Mouse (Mus musculus): ENCODE results near the gene Idua. TPM values are rescaled to one million over a fixed set of nuclear protein-coding genes. Genes with fewer than 3 reads are reported as not detected.

Idua gene
- polyA plus RNA-seq, 1 experiment from 2014 or later: 15.5 TPM

DNA sequence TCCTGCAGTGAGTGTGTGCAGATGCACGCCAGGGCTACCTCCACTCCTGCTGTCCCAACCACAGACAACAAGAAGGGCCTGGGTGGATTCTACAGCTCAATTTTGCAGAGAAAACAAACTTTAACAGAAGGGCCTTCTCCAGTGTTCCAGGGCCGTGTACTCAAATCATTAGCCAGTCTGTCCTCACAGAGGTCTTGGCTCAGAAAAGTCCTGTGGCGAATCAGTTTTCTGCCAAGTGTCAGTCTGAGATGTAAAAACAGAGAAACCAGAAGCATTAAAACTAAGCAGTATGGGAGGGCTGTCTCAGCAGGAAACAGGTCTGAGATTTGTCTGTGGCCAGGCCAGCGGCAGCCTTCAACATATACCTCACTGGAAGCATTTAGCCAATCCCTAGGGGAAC, 57.9 kb downstream of the Idua start:
- Histone ChIP-seq H3K27ac (ENCODE audit: low read length) (no peak overlapping the region), H3K4me2 (ENCODE audit: low read depth, low read length) (no peak overlapping the region), H3K9ac (ENCODE audit: low read length) (no peak overlapping the region), H3K36me3 (ENCODE audit: control insufficient read depth, insufficient read depth) (no peaks in the 10 kb centered on the region), H3K4me1 (ENCODE audit: control insufficient read depth, insufficient read depth, low read length) (no peaks in the 10 kb centered on the region), H3K27me3 (ENCODE audit: control insufficient read depth, insufficient read depth, low read length) (no peaks in the 10 kb centered on the region), H3K9me3 (replicated peaks; ENCODE audit: control insufficient read depth, low read length) (no peaks in the 10 kb centered on the region), H3K4me3 (ENCODE audit: low read length) (no peak overlapping the region)
- WGBS: 46% methylated on average over 4 of the region's 4 CpGs
- ATAC-seq (replicated peaks; ENCODE audit: extremely low read depth, insufficient read depth, low FRiP score): no peak

DNA sequence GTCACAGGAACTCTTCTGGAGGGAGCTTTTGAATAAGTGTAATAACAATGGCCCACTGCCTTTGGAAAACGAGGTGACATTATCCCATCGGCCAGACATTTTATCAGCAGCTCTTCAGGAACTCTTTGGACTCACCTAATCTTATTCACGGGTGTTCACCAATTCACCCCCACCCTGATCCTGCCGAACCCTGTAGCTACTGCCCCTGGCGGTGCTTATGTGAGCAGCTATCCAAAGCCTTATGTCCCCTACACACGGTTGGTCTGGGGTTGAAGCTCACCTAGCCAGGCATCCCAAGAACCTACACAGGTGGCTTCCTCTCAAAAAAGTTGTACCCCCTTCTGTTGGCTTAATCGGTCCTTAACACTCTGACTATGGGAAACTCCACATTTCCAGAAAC, 59.6 kb downstream of the Idua start:
- no peaks in the 10 kb centered on the region for H3K36me3 ChIP-seq (ENCODE audit: control insufficient read depth, insufficient read depth)
- H3K9ac ChIP-seq (ENCODE audit: low read length): no peak overlapping the region
- H3K4me3 ChIP-seq (ENCODE audit: low read length): no peak overlapping the region
- no peak overlapping the region for H3K4me2 ChIP-seq (ENCODE audit: low read depth, low read length)
- no peaks in the 10 kb centered on the region for H3K9me3 ChIP-seq (replicated peaks; ENCODE audit: control insufficient read depth, low read length)
- H3K4me1 ChIP-seq (ENCODE audit: control insufficient read depth, insufficient read depth, low read length): no peaks in the 10 kb centered on the region
- WGBS: 44% methylated on average over 7 of the region's 7 CpGs
- ATAC-seq (replicated peaks; ENCODE audit: extremely low read depth, insufficient read depth, low FRiP score): no peak
- H3K27me3 ChIP-seq (ENCODE audit: control insufficient read depth, insufficient read depth, low read length): no peaks in the 10 kb centered on the region
- no peak overlapping the region for H3K27ac ChIP-seq (ENCODE audit: low read length)

DNA sequence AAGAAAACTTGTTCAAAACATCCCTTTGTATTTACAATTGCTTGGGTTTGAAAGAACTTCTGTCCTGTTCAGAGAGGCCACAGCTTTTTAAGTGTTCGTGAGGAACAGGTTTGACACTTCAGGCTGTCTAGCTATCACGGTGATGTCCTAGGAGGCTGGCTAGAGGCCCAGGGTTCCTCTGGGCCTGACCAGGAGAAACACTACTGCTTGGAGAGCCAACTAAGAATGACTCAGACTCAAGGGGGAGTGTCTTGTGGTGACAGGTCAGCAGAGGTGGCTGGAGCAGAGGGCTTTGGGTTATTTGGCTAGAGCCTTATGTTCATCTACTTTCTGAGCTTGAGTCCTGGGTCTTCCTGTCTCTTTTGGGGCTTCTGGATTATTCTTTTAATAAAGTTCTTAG, 63.9 kb downstream of the Idua start:
- ATAC-seq (replicated peaks; ENCODE audit: extremely low read depth, insufficient read depth, low FRiP score): no peak

DNA sequence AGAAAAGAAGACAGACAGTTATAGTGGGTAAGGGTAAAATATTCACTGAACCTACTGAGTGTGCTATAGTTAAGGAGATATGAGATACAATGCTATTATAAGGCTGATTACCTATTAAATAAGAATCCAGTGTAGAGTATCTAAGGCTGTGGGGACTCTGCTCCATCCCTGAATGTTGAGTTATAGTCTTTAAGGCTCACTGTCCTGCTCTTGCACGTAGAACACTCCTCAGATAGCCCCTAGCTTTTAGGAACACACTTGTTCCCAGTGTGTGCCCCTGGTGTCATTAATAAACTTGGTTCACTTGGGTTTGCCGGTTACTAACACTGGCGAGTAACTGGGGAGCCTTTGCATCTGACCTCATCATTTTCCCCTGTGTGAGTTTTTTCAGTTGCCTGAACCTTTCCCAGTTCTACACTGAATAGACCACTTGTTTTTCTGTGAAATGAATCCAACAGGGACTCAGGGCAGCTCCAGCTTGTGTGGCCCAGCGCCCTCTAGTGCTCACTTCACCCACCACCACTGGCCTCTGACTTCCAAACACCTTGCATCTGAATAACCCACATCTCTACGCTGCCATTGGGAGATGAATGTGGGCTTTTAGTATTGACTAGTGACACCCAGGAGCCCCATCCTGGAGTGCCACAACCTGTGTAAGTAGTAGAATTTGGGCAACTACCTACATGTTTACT, 66.6 kb downstream of the Idua start:
- WGBS: 25% methylated on average over 5 of the region's 5 CpGs
- ATAC-seq (replicated peaks; ENCODE audit: extremely low read depth, insufficient read depth, low FRiP score): peak; percentile 75; the same call in 1 of the 2 replicates
- no peaks in the 10 kb centered on the region for H3K36me3 ChIP-seq (ENCODE audit: control insufficient read depth, insufficient read depth)

More for the DNA sequence above, 63.9 kb downstream of the Idua start:
- H3K9ac ChIP-seq (ENCODE audit: low read length): no peak overlapping the region
- no peak overlapping the region for H3K4me3 ChIP-seq (ENCODE audit: low read length)
- H3K4me2 ChIP-seq (ENCODE audit: low read depth, low read length): no peak overlapping the region
- no peaks in the 10 kb centered on the region for H3K4me1 ChIP-seq (ENCODE audit: control insufficient read depth, insufficient read depth, low read length)
- H3K36me3 ChIP-seq (ENCODE audit: control insufficient read depth, insufficient read depth): no peaks in the 10 kb centered on the region
- whole genome bisulfite sequencing: 21% methylated on average over 2 of the region's 2 CpGs
- no peak overlapping the region for H3K27ac ChIP-seq (ENCODE audit: low read length)
- no peaks in the 10 kb centered on the region for H3K27me3 ChIP-seq (ENCODE audit: control insufficient read depth, insufficient read depth, low read length)
- no peaks in the 10 kb centered on the region for H3K9me3 ChIP-seq (replicated peaks; ENCODE audit: control insufficient read depth, low read length)

DNA sequence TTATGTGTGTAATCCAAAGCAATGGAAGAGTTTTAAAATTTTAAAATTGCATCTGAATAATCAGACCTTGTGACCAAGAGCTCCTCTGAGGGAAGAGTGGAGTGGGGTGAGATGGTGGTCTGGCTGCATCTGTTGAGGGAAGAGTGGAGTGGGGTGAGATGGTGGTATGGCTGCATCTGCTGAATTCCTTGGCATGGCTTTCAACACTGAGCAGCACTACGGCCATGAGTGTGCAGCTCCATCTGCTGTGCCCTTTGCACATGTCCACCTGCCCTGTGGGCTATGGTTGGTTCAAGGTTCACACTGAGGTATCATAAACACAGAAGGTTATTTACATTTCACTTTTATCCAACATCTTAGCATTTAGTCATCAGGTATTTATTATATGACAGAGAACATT, 67.3 kb downstream of the Idua start:
- Histone ChIP-seq H3K4me1 (ENCODE audit: control insufficient read depth, insufficient read depth, low read length) (no peaks in the 10 kb centered on the region), H3K4me2 (ENCODE audit: low read depth, low read length) (no peak overlapping the region), H3K27me3 (ENCODE audit: control insufficient read depth, insufficient read depth, low read length) (no peaks in the 10 kb centered on the region), H3K36me3 (ENCODE audit: control insufficient read depth, insufficient read depth) (no peaks in the 10 kb centered on the region), H3K27ac (ENCODE audit: low read length) (no peak overlapping the region), H3K9ac (ENCODE audit: low read length) (no peak overlapping the region), H3K9me3 (replicated peaks; ENCODE audit: control insufficient read depth, low read length) (no peaks in the 10 kb centered on the region), H3K4me3 (ENCODE audit: low read length) (no peak overlapping the region)
- ATAC-seq (replicated peaks; ENCODE audit: extremely low read depth, insufficient read depth, low FRiP score): no peak
- WGBS: 81% methylated on average over 1 of the region's 1 CpGs

More for the DNA sequence above, 66.6 kb downstream of the Idua start:
- Histone ChIP-seq H3K4me3 (ENCODE audit: low read length) (no peak overlapping the region), H3K27ac (ENCODE audit: low read length) (no peak overlapping the region), H3K4me1 (ENCODE audit: control insufficient read depth, insufficient read depth, low read length) (no peaks in the 10 kb centered on the region), H3K27me3 (ENCODE audit: control insufficient read depth, insufficient read depth, low read length) (no peaks in the 10 kb centered on the region), H3K9ac (ENCODE audit: low read length) (no peak overlapping the region), H3K9me3 (replicated peaks; ENCODE audit: control insufficient read depth, low read length) (no peaks in the 10 kb centered on the region), H3K4me2 (ENCODE audit: low read depth, low read length) (no peak overlapping the region)

Other genes starting within 250 kb of the Idua start
- gene Atp5k, start 225.9 kb upstream of the Idua start, polyA plus RNA-seq (2015; fragmentation: Nextera tagmentation; extraction: Ambion mirVana): 740 and 758 TPM in 2 replicates
- 0.30 TPM in 2 replicates for gene Mfsd7a, start 211.4 kb upstream of the Idua start, polyA plus RNA-seq (2015; fragmentation: Nextera tagmentation; extraction: Ambion mirVana)
- 16.3 and 18.3 TPM in 2 replicates for gene Pcgf3, start 199.1 kb upstream of the Idua start, polyA plus RNA-seq (2015; fragmentation: Nextera tagmentation; extraction: Ambion mirVana)
- gene Cplx1, start 110.3 kb upstream of the Idua start, polyA plus RNA-seq (2015; fragmentation: Nextera tagmentation; extraction: Ambion mirVana): 0.36 and 0.59 TPM in 2 replicates
- 32.3 and 33.9 TPM in 2 replicates for gene Gak, start 30.6 kb upstream of the Idua start, polyA plus RNA-seq (2015; fragmentation: Nextera tagmentation; extraction: Ambion mirVana)
- 16.6 and 19.7 TPM in 2 replicates for gene Tmem175, start 30.6 kb upstream of the Idua start, polyA plus RNA-seq (2015; fragmentation: Nextera tagmentation; extraction: Ambion mirVana)
- 6.3 and 7.2 TPM in 2 replicates for gene Dgkq, start 9.3 kb downstream of the Idua start, polyA plus RNA-seq (2015; fragmentation: Nextera tagmentation; extraction: Ambion mirVana)
- 0.41 and 0.61 TPM in 2 replicates for gene Slc26a1, start 15.2 kb downstream of the Idua start, polyA plus RNA-seq (2015; fragmentation: Nextera tagmentation; extraction: Ambion mirVana)
- gene Fgfrl1, start 32.1 kb downstream of the Idua start, polyA plus RNA-seq (2015; fragmentation: Nextera tagmentation; extraction: Ambion mirVana): 6.4 and 11.4 TPM in 2 replicates
- not detected in 2 replicates for gene Rnf212, start 114.7 kb downstream of the Idua start, polyA plus RNA-seq (2015; fragmentation: Nextera tagmentation; extraction: Ambion mirVana)
- not detected in 2 replicates for gene Tmed11, start 135.0 kb downstream of the Idua start, polyA plus RNA-seq (2015; fragmentation: Nextera tagmentation; extraction: Ambion mirVana)
- gene Vmn2r8, start 148.5 kb downstream of the Idua start, polyA plus RNA-seq (2015; fragmentation: Nextera tagmentation; extraction: Ambion mirVana): not detected in 2 replicates
- gene Vmn2r9, start 192.3 kb downstream of the Idua start, polyA plus RNA-seq (2015; fragmentation: Nextera tagmentation; extraction: Ambion mirVana): not detected in 2 replicates

All from heart, embryonic 16.5 days (tissue).